ENCODE assay signal across 13 mouse cellular contexts in the genomic region with DNA sequence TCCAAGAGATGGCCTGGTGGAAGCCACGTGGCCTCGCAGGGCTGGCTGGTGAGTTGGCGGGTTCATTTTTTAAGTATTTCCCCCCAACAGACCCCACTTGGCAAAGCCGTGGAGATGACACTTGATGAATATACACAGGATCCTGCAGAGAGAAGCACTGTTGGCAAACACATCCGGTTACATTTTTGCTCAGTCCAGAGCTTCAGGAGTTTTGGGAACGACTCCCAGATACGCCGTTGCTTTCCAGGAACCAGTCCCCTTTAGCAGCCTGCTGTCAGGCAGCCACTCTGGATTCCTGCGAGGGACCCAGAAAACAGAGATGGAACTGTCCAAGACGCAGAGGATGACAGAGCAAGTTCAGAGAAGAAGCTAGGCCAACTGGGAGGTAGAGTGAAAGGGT.
"Had no signal": no experiment of that assay in that cellular context is flagged by ENCODE, and none has a peak within 500 bp of the region (broad histone marks: within the 10 kb centered on the region; RNA-seq: fewer than 3 reads in every experiment).

No protein-coding gene starts in this region.

- ATAC-seq: midbrain, embryonic 15.5 days had no signal

- H3K4me1 ChIP-seq: limb, embryonic 10.5 days; liver, embryonic 15.5 days; megakaryocyte, embryonic 14.5 days; midbrain, embryonic 15.5 days; neural tube, embryonic 12.5 days; stomach, embryonic 15.5 days had no signal

- H3K4me2 ChIP-seq: liver, embryonic 11.5 days; liver, embryonic 15.5 days; midbrain, embryonic 11.5 days; midbrain, embryonic 15.5 days; neural tube, embryonic 12.5 days; stomach, embryonic 15.5 days had no signal

- DNase-seq: kidney, adult 18-20 months; kidney, postnatal 14 days; thymus, postnatal 4 days had no signal

- H3K9me3 ChIP-seq: limb, embryonic 10.5 days; liver, embryonic 15.5 days; midbrain, embryonic 15.5 days; neural tube, embryonic 12.5 days; stomach, embryonic 15.5 days had no signal

- H3K27ac ChIP-seq: left cerebral cortex, adult 2 months; limb, embryonic 10.5 days; liver, embryonic 15.5 days; macrophage; midbrain, embryonic 15.5 days; neural tube, embryonic 12.5 days; stomach, embryonic 15.5 days had no signal

- H3K27me3 ChIP-seq: liver, embryonic 15.5 days; midbrain, embryonic 15.5 days; neural tube, embryonic 12.5 days; stomach, embryonic 15.5 days had no signal

- H3K4me3 ChIP-seq: left cerebral cortex, adult 2 months; limb, embryonic 10.5 days; liver, embryonic 15.5 days; megakaryocyte, embryonic 14.5 days; midbrain, embryonic 15.5 days; neural tube, embryonic 12.5 days; stomach, embryonic 15.5 days had no signal

- H3K36me3 ChIP-seq: limb, embryonic 10.5 days; liver, embryonic 15.5 days; midbrain, embryonic 15.5 days; neural tube, embryonic 12.5 days; stomach, embryonic 15.5 days had no signal

- H3K9ac ChIP-seq: liver, embryonic 15.5 days; midbrain, embryonic 15.5 days; neural tube, embryonic 12.5 days; stomach, embryonic 15.5 days had no signal
